Mouse (Mus musculus) kidney, postnatal 0 days (tissue): Measurements from ENCODE around the gene Olfr31. TPM values are rescaled to one million over a fixed set of nuclear protein-coding genes. Genes with fewer than 3 reads are reported as not detected.

Experiments used
- ATAC-seq: fragments of 200-750 bp; cut with Nextera tagmentation; replicated peaks from 2 replicates; pipeline ENCODE4 v1.8.0; 2017; ENCODE audit warnings: low read depth, moderate number of reproducible peaks, moderate TSS enrichment, moderate library complexity; ENCODE audit not compliant: low FRiP score
- DNase-seq: peaks from one replicate; pipeline ENCODE4 v3.0.0-alpha.2; 2016; ENCODE audit warnings: low spot score
- H3K27ac ChIP-seq: fragments of 300-500 bp; sonication (generic); 2 replicates; pipeline ENCODE4 v1.5.1; 2014; ENCODE audit warnings: mild to moderate bottlenecking
- H3K27me3 ChIP-seq: fragments of 300-500 bp; sonication (generic); 2 replicates; pipeline ENCODE4 v1.6.1; 2014; ENCODE audit warnings: low read length, mixed read lengths; ENCODE audit not compliant: insufficient read depth
- H3K36me3 ChIP-seq: fragments of 300-500 bp; sonication (generic); 2 replicates; pipeline ENCODE4 v1.6.1; 2014; ENCODE audit warnings: low read length, mixed read lengths; ENCODE audit not compliant: insufficient read depth
- H3K4me1 ChIP-seq: fragments of 300-500 bp; sonication (generic); replicated peaks from 2 replicates; pipeline ENCODE4 v1.6.1; 2014; ENCODE audit warnings: antibody characterized with exemption, low read length, mixed read lengths; ENCODE audit not compliant: insufficient read depth
- H3K4me2 ChIP-seq: fragments of 300-500 bp; sonication (generic); 2 replicates; pipeline ENCODE4 v1.6.1; 2014; ENCODE audit warnings: mild to moderate bottlenecking, low read length, moderate library complexity, mixed read lengths
- H3K4me3 ChIP-seq: fragments of 300-500 bp; sonication (generic); replicated peaks from 2 replicates; pipeline ENCODE4 v1.5.1; 2014; ENCODE audit warnings: low read depth, low read length
- H3K9ac ChIP-seq: fragments of 300-500 bp; sonication (generic); 2 replicates; pipeline ENCODE4 v1.6.1; 2014; ENCODE audit warnings: low read depth, low read length
- H3K9me3 ChIP-seq: fragments of 300-500 bp; sonication (generic); replicated peaks from 2 replicates; pipeline ENCODE4 v1.6.1; 2016; ENCODE audit warnings: low read length, inconsistent platforms, mixed read lengths
- CTCF ChIP-seq: IDR thresholded peaks from 2 replicates; pipeline ENCODE4 v1.5.1; 2016; ENCODE audit warnings: antibody characterized with exemption, low read depth, mild to moderate bottlenecking, moderate library complexity
- WGBS: fragments of 180-500 bp; shearing (Covaris S2); extraction: QIAGEN DNeasy Blood & Tissue Kit; methylation state at CpG from one replicate; pipeline ENCODE4 v1.1.7; 2014; 5-methylcytosine and 5-hydroxymethylcytosine counted together
- polyA plus RNA-seq: library from polyadenylated mRNA; unstranded; fragments of >200 nt; fragmentation: Nextera tagmentation; extraction: Ambion mirVana; gene quantifications from 2 replicates; pipeline ENCODE4 v1.2.1, GENCODE M21; 2015

The Olfr31 gene
- polyA plus RNA-seq, 1 experiment from 2014 or later: not detected

DNA sequence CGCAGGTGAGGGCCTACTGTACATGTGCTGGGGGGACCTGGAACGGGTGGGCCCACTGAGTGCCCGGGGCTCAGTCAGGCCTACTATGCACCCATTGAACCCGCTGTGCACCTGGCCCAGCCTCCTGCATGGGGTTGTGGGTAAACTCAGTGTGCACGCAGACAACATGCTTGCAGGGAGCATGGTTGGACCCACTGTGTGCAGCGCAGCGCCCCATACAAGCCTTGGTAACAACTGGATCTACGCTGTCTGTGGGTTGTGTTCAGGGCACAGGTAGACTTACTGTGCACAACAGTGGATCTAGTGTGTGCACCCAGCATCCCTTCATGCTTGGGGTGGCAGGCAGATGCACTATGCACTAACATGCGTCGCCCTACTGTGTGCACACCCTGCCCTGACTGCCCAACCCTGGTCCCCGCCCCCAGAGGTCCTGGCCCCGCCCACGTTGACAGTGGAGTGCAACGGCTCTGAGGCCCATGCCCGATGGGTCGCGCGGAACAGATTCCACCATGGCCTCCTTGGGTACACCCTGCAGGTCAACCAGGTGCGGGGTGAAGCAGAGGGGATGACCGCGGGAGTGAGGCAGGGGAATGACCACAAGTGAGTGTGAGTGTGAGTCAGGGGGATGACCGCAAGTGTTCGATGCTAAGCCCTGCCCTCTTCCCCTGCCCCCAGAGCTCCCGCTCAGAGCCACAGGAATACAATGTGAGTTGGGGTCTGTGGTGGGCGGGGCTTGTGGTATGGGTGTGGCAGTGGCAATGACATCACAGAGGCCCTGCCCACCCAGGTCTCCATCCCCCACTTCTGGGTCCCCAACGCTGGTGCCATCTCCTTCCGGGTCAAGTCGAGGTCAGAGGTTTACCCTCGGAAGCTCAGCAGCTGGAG, 27.9 kb downstream of the Olfr31 start:
- Histone ChIP-seq H3K27me3 (no peaks in the 10 kb centered on the region), H3K9me3 (peaks cover 35% of the 10 kb centered on the region), H3K4me2 (no peak overlapping the region), H3K36me3 (no peaks in the 10 kb centered on the region), H3K9ac (no peak overlapping the region), H3K4me3 (no peak overlapping the region), H3K4me1 (no peaks in the 10 kb centered on the region), H3K27ac (no peak overlapping the region)
- DNase-seq (no peak), ATAC-seq (no peak)
- TF ChIP-seq CTCF: no peak
- WGBS: 97% methylated on average over 29 of the region's 29 CpGs

DNA sequence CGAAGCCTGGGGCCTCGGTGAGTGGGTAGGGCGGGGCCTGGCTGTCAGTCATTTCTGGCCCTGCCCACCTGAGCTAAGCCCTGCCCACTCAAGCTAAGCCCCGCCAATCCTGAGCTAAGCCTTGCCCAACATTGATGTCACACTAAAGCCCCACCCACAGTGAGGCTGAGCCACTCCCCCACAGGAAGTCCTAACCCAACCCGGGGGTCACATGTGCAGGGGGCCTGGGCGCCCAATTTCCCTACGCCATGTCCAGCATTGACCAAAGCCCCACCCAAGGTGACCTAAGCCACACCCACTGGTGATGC, 28.5 kb downstream of the Olfr31 start:
- no peak for TF ChIP-seq CTCF
- Histone ChIP-seq H3K9me3 (peaks cover 35% of the 10 kb centered on the region), H3K27me3 (no peaks in the 10 kb centered on the region), H3K4me3 (no peak overlapping the region), H3K4me2 (no peak overlapping the region), H3K9ac (no peak overlapping the region), H3K27ac (no peak overlapping the region), H3K36me3 (no peaks in the 10 kb centered on the region), H3K4me1 (no peaks in the 10 kb centered on the region)
- no peak for ATAC-seq
- 96% methylated on average over 7 of the region's 7 CpGs for WGBS
- no peak for DNase-seq

DNA sequence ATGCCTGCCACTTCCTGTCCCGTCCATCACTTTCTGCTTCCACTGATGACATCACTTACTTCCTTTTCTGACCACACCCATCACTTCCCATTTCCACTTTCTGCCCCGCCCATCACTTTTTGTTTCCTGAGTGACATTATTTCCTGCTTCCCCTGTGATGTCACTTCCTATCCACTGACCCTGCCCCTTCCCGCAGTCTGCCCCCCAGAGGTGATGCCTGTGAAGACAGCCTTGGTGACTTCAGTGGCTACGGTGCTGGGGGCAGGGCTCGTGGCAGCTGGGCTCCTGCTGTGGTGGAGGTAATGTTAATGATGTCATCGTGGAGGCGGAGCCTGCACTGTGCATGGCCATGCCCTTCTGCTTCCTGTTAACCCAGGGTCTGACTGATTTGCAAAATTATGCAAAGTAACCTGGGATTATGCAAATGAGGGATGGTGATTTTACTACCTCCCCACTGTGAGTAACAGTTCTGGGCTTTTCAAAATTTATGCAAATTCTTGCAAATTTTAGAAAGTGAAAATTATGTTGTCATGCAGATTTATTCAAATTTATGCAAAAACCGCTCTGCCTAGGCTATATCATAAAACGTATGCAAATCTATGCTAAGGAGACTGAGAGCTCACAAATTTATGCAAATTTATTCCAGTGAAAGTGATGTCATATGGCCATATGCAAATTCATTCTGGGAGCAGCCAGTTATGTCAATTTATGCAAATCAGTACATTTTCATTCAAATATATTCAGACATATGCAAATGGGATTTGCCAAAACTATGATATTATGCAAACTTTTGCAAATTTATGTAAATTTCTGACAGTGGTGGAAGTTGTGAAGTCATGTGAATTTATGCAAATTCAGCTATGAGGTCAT, 29.3 kb downstream of the Olfr31 start:
- Histone ChIP-seq H3K4me2 (no peak overlapping the region), H3K4me3 (no peak overlapping the region), H3K36me3 (no peaks in the 10 kb centered on the region), H3K9me3 (peaks cover 35% of the 10 kb centered on the region), H3K27me3 (no peaks in the 10 kb centered on the region), H3K27ac (no peak overlapping the region), H3K9ac (no peak overlapping the region), H3K4me1 (no peaks in the 10 kb centered on the region)
- DNase-seq (no peak), ATAC-seq (no peak)
- 99% methylated on average over 9 of the region's 9 CpGs for whole genome bisulfite sequencing
- TF ChIP-seq CTCF: no peak

DNA sequence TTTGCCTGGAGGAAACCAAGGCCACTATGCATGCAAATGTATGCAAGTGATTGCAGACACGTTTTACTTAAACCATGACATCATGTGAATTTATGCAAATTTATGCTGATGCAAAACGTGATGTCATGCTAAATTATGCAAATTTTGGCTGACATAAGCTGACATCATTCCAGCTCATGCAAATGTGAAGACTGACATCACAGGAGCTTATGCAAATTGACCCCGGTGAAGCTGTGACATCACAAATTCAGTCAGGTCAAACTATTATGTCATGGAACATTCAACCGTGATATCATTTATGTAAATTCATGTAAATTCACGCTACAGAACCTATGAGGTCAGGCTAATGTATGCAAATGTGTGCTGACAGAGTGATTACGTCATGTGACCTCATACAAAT, 30.0 kb downstream of the Olfr31 start:
- no peak overlapping the region for H3K9ac ChIP-seq
- no peaks in the 10 kb centered on the region for H3K4me1 ChIP-seq
- no peak overlapping the region for H3K4me2 ChIP-seq
- 84% methylated on average over 6 of the region's 6 CpGs for WGBS
- TF ChIP-seq CTCF: no peak
- H3K27me3 ChIP-seq: no peaks in the 10 kb centered on the region
- peaks cover 35% of the 10 kb centered on the region for H3K9me3 ChIP-seq
- ATAC-seq (no peak), DNase-seq (no peak)
- no peak overlapping the region for H3K27ac ChIP-seq
- no peak overlapping the region for H3K4me3 ChIP-seq
- H3K36me3 ChIP-seq: no peaks in the 10 kb centered on the region

DNA sequence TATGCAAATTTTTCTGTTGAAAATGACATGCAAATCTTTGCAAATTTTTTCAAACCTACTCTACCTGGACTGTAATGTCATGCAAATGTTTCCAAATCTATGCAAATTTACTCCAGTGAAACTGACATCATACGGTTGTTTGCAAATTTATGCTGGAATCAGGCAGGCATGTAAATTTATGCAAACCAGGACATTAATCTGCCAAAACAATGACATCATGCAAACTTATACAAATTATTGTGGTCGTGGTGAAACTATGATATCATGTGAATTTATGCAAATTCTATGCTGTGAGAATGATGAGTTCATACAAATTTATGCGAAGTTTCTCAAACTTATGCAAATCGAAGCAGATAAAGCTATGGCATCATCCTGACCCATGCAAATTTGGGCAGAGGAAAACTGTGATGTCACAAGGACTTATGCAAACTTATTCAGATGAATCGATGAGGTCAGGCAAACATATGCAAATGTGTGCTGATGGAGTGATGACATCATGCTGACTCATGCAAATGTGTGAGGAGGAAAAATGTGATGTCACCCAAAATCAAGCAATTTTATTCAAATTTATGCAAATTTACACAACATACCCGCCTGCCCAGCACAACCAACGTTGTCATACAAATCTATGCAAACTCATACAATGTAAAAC, 30.6 kb downstream of the Olfr31 start:
- no peak for DNase-seq
- peaks cover 30% of the 10 kb centered on the region for H3K9me3 ChIP-seq
- ATAC-seq: no peak

More for the DNA sequence above, 30.6 kb downstream of the Olfr31 start:
- 94% methylated on average over 7 of the region's 7 CpGs for WGBS
- TF ChIP-seq CTCF: no peak
- H3K4me1 ChIP-seq: no peaks in the 10 kb centered on the region
- no peak overlapping the region for H3K9ac ChIP-seq
- no peak overlapping the region for H3K4me2 ChIP-seq
- no peaks in the 10 kb centered on the region for H3K27me3 ChIP-seq
- no peaks in the 10 kb centered on the region for H3K36me3 ChIP-seq
- H3K4me3 ChIP-seq: no peak overlapping the region
- no peak overlapping the region for H3K27ac ChIP-seq
